Mouse (Mus musculus): ENCODE measurements around the gene Spint2. TPM values are rescaled to one million over a fixed set of nuclear protein-coding genes. Genes with fewer than 3 reads are reported as not detected.
"Not testable (repeated sequence)": the region's sequence is repeated elsewhere in the genome, so short reads cannot be mapped to it uniquely, and the experiment has no call there.

Gene Spint2
- polyA plus RNA-seq, 1 experiment = 426 TPM

DNA sequence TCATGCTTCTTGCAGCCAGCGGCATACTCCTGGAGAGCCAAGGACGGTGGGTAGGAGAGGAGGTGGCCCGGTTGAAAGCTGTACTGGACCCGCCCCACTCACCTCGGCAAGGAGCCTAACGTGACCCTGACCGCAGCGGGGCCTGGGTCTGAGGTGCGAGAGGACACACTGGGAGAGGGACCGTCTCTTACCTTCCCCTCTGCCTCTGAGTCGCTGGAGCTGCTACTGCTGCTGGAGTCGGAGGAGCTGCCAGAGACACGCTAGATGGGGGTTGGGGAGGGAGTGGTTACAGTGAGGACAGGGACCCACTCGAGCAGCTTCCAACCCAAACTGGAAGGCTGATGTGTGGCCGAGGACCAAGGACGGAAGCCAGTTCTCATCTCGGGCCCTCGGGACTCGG lies 34.0 kb downstream of the Spint2 start:
- Histone ChIP-seq H3K4me3 (ENCODE audit: control insufficient read depth, insufficient read depth, low read length) (peak overlapping the region; percentile 46), H3K36me3 (ENCODE audit: control insufficient read depth, insufficient read depth, low read length) (no peaks in the 10 kb centered on the region), H3K27me3 (ENCODE audit: control insufficient read depth, insufficient read depth, low read length) (no peaks in the 10 kb centered on the region), H3K4me1 (replicated peaks; ENCODE audit: control insufficient read depth, insufficient read depth, low read length) (peaks cover 37% of the 10 kb centered on the region), H3K27ac (ENCODE audit: control insufficient read depth, insufficient read depth, low read length) (no peak overlapping the region)
- 57% methylated on average over 19 of the region's 19 CpGs for WGBS
- TF ChIP-seq CTCF (IDR thresholded peaks at IDR 0.05; ENCODE audit: borderline replicate concordance, control insufficient read depth, extremely low read depth, insufficient read depth, low read length, poor library complexity) (no peak), POLR2A (IDR thresholded peaks at IDR 0.05; ENCODE audit: control insufficient read depth, extremely low read depth, insufficient read depth, low read length, poor library complexity) (no peak)
- peak; percentile 28 for DNase-seq

DNA sequence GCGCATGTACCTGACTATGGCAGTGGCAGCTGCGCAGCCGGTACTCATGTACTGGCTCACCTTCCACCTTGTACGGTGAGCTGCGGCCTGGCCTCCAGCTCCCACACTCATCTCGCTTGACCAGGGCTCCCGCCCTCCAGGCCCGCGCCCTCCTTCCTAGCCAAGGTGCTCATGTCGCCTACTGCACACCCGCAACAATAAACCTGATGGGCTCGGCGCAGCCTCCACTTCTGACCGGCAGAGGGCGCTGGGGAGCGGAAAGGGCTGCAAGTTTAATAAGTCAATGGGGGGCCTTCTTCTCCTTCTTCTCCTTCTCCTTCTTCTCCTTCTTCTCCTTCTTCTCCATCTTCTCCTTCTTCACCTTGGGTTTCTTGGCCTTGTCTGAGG lies 34.4 kb downstream of the Spint2 start:
- no peaks in the 10 kb centered on the region for H3K27me3 ChIP-seq (ENCODE audit: control insufficient read depth, insufficient read depth, low read length)
- TF ChIP-seq CTCF (IDR thresholded peaks at IDR 0.05; ENCODE audit: borderline replicate concordance, control insufficient read depth, extremely low read depth, insufficient read depth, low read length, poor library complexity) (peak; percentile 90), POLR2A (IDR thresholded peaks at IDR 0.05; ENCODE audit: control insufficient read depth, extremely low read depth, insufficient read depth, low read length, poor library complexity) (no peak)
- no peak overlapping the region for H3K27ac ChIP-seq (ENCODE audit: control insufficient read depth, insufficient read depth, low read length)
- 35% methylated on average over 16 of the region's 16 CpGs for WGBS
- peak overlapping the region; percentile 46 for H3K4me3 ChIP-seq (ENCODE audit: control insufficient read depth, insufficient read depth, low read length)
- no peaks in the 10 kb centered on the region for H3K36me3 ChIP-seq (ENCODE audit: control insufficient read depth, insufficient read depth, low read length)
- H3K4me1 ChIP-seq (replicated peaks; ENCODE audit: control insufficient read depth, insufficient read depth, low read length) = peaks cover 36% of the 10 kb centered on the region
- DNase-seq = peak; percentile 90

DNA sequence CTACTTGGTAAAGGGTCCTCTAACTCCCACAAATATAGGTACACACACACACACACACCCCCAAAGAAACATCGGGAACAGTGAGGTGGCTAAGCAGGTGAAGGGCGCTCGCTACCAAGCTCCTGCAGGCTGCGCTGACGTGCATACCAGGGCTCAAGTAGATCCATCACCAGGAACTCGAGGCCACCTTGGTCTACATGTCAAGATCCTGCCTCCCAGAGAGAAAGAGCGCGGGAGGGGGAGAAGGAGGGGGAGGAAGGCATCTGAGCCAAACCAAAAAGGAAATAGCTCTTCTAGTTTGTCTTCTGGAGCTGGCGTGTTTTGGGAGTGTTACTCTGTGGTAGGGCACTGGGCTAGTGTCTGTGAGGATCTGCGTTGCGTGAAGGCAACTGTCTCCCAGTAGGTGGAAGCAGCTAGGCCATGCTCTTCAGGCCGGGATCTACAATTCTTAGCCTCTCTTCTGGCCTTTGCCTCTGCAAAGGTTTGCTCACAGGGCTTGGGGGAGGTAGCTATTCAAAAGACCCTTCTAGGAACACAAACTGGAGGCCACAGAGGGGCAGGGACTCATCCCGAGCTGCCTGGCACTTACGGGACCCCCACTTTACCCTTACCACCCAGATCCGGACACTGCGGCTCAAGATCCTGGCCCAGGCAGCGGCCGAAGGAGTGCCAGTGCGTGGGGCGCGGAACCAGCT lies 34.9 kb downstream of the Spint2 start:
- Histone ChIP-seq H3K27ac (ENCODE audit: control insufficient read depth, insufficient read depth, low read length) (no peak overlapping the region), H3K4me1 (replicated peaks; ENCODE audit: control insufficient read depth, insufficient read depth, low read length) (peaks cover 30% of the 10 kb centered on the region), H3K4me3 (ENCODE audit: control insufficient read depth, insufficient read depth, low read length) (no peak overlapping the region), H3K36me3 (ENCODE audit: control insufficient read depth, insufficient read depth, low read length) (no peaks in the 10 kb centered on the region), H3K27me3 (ENCODE audit: control insufficient read depth, insufficient read depth, low read length) (no peaks in the 10 kb centered on the region)
- 94% methylated on average over 21 of the region's 21 CpGs for WGBS
- no peak for DNase-seq
- TF ChIP-seq CTCF (IDR thresholded peaks at IDR 0.05; ENCODE audit: borderline replicate concordance, control insufficient read depth, extremely low read depth, insufficient read depth, low read length, poor library complexity) = no peak
- TF ChIP-seq POLR2A (IDR thresholded peaks at IDR 0.05; ENCODE audit: control insufficient read depth, extremely low read depth, insufficient read depth, low read length, poor library complexity) = no peak

DNA sequence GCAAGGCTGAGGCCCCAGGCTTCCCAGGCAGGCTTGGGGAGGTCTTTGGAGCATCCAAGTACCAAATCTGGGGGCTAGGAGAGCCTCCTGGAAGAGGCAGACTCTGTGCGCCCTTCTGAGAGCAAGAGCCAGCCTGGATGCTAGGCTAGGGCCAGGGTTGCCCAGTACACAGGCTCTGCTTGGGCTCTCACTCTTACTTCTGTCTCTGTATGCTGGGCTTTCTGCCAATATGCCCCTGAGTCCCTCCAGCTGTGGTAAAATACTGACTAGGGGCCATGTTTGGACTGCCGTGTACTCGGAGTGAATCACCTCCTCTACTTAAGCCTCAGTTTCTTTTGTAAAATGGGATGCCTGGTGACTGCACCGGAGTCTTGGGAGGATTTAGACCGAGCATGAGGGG lies 35.7 kb downstream of the Spint2 start:
- TF ChIP-seq CTCF (IDR thresholded peaks at IDR 0.05; ENCODE audit: borderline replicate concordance, control insufficient read depth, extremely low read depth, insufficient read depth, low read length, poor library complexity) = no peak
- no peak for TF ChIP-seq POLR2A (IDR thresholded peaks at IDR 0.05; ENCODE audit: control insufficient read depth, extremely low read depth, insufficient read depth, low read length, poor library complexity)
- Histone ChIP-seq H3K27ac (ENCODE audit: control insufficient read depth, insufficient read depth, low read length) (no peak overlapping the region), H3K27me3 (ENCODE audit: control insufficient read depth, insufficient read depth, low read length) (no peaks in the 10 kb centered on the region), H3K4me3 (ENCODE audit: control insufficient read depth, insufficient read depth, low read length) (no peak overlapping the region), H3K36me3 (ENCODE audit: control insufficient read depth, insufficient read depth, low read length) (no peaks in the 10 kb centered on the region), H3K4me1 (replicated peaks; ENCODE audit: control insufficient read depth, insufficient read depth, low read length) (peaks cover 23% of the 10 kb centered on the region)
- no peak for DNase-seq
- 94% methylated on average over 5 of the region's 5 CpGs for WGBS

DNA sequence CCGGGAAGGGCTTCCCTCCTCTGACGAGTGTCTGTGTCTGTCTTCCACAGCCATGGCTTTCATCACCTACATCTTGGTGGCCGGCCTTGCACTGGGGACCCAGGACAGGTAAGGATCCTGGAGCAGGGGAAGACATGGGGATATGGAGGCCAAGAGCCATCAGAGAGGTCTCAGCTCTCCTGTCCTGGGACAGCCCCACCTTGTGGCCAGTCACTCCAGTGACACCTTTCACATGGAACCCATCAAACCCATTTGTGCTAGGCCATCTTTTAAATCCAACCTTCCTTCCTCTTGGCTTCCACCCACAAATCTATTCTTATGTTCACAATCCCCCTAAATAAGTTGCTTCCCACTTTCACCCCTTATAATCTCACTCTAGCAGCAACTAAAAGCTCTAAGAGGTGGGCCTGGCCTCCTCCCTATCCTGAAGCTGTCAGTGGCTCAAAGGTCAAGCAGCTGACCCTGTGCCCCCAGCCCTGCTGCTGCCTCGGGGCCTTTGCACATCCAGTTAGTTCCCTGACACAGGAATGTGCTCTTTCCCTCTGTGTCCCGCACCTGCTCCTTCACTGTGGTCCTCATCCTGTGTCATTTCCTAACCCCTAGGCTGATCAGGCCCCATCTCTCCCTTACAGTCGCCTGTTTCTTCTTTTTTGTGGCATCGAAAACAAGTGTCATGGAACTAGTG lies 36.8 kb downstream of the Spint2 start:
- WGBS = 90% methylated on average over 7 of the region's 7 CpGs
- DNase-seq = peak; percentile 44
- H3K36me3 ChIP-seq (ENCODE audit: control insufficient read depth, insufficient read depth, low read length) = no peaks in the 10 kb centered on the region
- H3K27me3 ChIP-seq (ENCODE audit: control insufficient read depth, insufficient read depth, low read length) = no peaks in the 10 kb centered on the region
- TF ChIP-seq CTCF (IDR thresholded peaks at IDR 0.05; ENCODE audit: borderline replicate concordance, control insufficient read depth, extremely low read depth, insufficient read depth, low read length, poor library complexity) (peak; percentile 31; the same call in 1 of the 2 replicates), POLR2A (IDR thresholded peaks at IDR 0.05; ENCODE audit: control insufficient read depth, extremely low read depth, insufficient read depth, low read length, poor library complexity) (no peak)
- H3K27ac ChIP-seq (ENCODE audit: control insufficient read depth, insufficient read depth, low read length) = no peak overlapping the region
- H3K4me1 ChIP-seq (replicated peaks; ENCODE audit: control insufficient read depth, insufficient read depth, low read length) = peaks cover 17% of the 10 kb centered on the region
- H3K4me3 ChIP-seq (ENCODE audit: control insufficient read depth, insufficient read depth, low read length) = no peak overlapping the region

DNA sequence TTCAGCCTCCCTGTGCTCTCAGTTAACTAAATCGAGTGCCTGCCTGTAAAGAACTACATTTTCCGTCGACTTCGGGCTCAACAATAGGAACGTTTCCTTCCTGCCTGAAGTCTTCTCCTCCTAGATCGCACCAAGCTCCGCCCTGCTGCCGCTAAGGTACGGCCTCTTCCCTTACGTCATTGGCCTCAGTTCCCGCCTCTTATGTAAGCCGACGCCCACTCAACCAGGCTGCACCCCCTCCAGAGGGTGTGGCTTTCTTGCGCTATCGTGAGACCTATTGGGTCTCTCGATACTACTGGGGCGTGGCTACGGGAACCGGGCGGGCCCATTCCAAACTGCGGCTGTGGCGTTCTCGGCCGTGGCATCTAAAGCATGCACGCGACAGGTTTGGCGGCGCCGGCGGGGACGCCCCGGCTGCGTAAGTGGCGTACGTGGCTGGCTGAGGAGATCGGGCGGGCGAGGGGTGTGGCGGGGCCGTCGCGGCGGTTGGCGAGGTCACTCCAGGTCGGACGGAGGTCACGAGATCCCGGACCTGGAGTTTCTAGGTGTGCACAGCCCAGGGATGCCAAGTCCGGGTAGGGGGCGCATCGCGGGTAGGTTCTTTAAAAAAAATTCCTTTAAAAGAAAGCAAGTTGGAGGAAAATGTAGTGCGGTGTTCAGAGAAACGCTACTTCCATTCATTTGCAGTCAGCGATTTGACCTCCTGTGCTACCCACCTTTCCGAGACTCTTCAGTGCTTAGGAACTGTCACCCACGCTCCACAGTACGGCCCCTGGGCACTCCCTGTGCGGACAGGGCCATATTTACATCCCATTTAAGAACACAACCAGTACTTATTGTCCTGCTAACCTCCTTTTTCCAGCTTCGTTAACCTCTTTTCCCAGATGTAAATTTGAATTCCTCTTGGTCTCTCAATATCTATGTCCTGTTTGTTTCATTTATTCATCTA lies 43.4 kb downstream of the Spint2 start, which contains the start of gene Yif1b:
TSS of gene Yif1b (plus strand) at position 311 of the 949 bp plus-strand sequence.
- peak; percentile 99 for DNase-seq
- Histone ChIP-seq H3K27me3 (ENCODE audit: control insufficient read depth, insufficient read depth, low read length) (no peaks in the 10 kb centered on the region), H3K4me3 (ENCODE audit: control insufficient read depth, insufficient read depth, low read length) (peak within 1 kb of the TSS; percentile 55), H3K27ac (ENCODE audit: control insufficient read depth, insufficient read depth, low read length) (peak within 1 kb of the TSS; percentile 31), H3K4me1 (replicated peaks; ENCODE audit: control insufficient read depth, insufficient read depth, low read length) (peaks cover 9% of the 10 kb centered on the region), H3K36me3 (ENCODE audit: control insufficient read depth, insufficient read depth, low read length) (no peaks in the 10 kb centered on the region)
- under 1% methylated on average over 60 of the region's 60 CpGs for WGBS
- TF ChIP-seq POLR2A (IDR thresholded peaks at IDR 0.05; ENCODE audit: control insufficient read depth, extremely low read depth, insufficient read depth, low read length, poor library complexity) (peak; percentile 81), CTCF (IDR thresholded peaks at IDR 0.05; ENCODE audit: borderline replicate concordance, control insufficient read depth, extremely low read depth, insufficient read depth, low read length, poor library complexity) (peak; percentile 74)

DNA sequence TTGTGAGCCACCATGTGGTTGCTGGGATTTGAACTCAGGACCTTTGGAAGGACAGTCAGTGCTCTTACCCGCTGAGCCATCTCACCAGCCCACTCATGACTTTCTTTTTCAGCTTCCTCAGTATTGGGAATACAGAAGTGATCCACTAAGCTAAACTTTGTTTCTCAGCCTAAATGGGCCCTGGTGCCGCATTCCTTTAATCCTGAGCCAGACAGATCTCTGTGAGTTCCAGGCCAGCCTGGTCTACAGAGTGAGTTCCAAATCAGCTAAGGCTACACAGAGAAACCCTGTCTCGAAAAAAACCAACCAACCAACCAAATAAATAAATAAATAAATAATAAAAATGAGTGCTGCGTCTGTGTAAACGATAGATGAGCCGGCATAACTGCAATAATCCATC lies 44.1 kb downstream of the Spint2 start:
- H3K36me3 ChIP-seq (ENCODE audit: control insufficient read depth, insufficient read depth, low read length); H3K27me3 ChIP-seq (ENCODE audit: control insufficient read depth, insufficient read depth, low read length); DNase-seq; H3K4me1 ChIP-seq (replicated peaks; ENCODE audit: control insufficient read depth, insufficient read depth, low read length): not testable (repeated sequence)
- WGBS = 26% methylated on average over 6 of the region's 6 CpGs
- H3K27ac ChIP-seq (ENCODE audit: control insufficient read depth, insufficient read depth, low read length) = peak overlapping the region; percentile 31
- peak overlapping the region; percentile 6; the same call in 1 of the 2 replicates for H3K4me3 ChIP-seq (ENCODE audit: control insufficient read depth, insufficient read depth, low read length)

All from thymus, adult 2 months (tissue).